Mouse (Mus musculus): ENCODE measurements at regions not wholly inside any gene's neighbourhood (a gene's known extent, or its start where the extent isn't known, plus 50 kb on each side); places are given as distances from the start of the nearest gene placed in this dataset.
A peak's percentile ranks its signal among the peaks of the same experiment; 100 is the strongest.

- H3K27ac ChIP-seq (ENCODE audit: control insufficient read depth, low read depth, low read length): no peak overlapping the region
- no peak overlapping the region for H3K9ac ChIP-seq (ENCODE audit: control insufficient read depth, low read depth, low read length, poor library complexity, severe bottlenecking)
- no peaks in the 10 kb centered on the region for H3K9me3 ChIP-seq (replicated peaks; ENCODE audit: insufficient read depth, low read length)
- no peak for DNase-seq (ENCODE audit: low read depth, low spot score)
- no peaks in the 10 kb centered on the region for H3K36me3 ChIP-seq (ENCODE audit: control insufficient read depth in 1 of 2, insufficient read depth in 2 of 2, low read length in 2 of 2)
- H3K27me3 ChIP-seq (ENCODE audit: control insufficient read depth in 1 of 2, insufficient read depth in 2 of 2, low read length in 2 of 2): peaks cover 2 to 8% of the 10 kb centered on the region in 2 experiments
- no peaks in the 10 kb centered on the region for H3K79me2 ChIP-seq (ENCODE audit: control insufficient read depth, insufficient read depth, low read length, poor library complexity)
- no peak for TF ChIP-seq ZC3H11A (IDR thresholded peaks at IDR 0.05; ENCODE audit: low read depth, low read length)
- TF ChIP-seq USF2 (IDR thresholded peaks at IDR 0.05; ENCODE audit: borderline replicate concordance in 1 of 2, insufficient read depth in 1 of 2, low read depth in 1 of 2, low read length in 2 of 2): no peak
- TF ChIP-seq RAD21 (IDR thresholded peaks at IDR 0.05; ENCODE audit: low read depth, low read length): no peak
- TF ChIP-seq JUND (IDR thresholded peaks at IDR 0.05; ENCODE audit: low read depth, low read length): no peak
- TF ChIP-seq NRF1 (IDR thresholded peaks at IDR 0.05; ENCODE audit: insufficient read depth, low read depth, low read length, poor library complexity, severe bottlenecking): no peak
- TF ChIP-seq GATA1 (IDR thresholded peaks at IDR 0.05; ENCODE audit: low read depth, low read length): no peak
- TF ChIP-seq SMC3 (IDR thresholded peaks at IDR 0.05; ENCODE audit: low read depth, low read length): no peak
- no peak for TF ChIP-seq GABPA (IDR thresholded peaks at IDR 0.05; ENCODE audit: low read depth, low read length)
- no peak for TF ChIP-seq RCOR1 (IDR thresholded peaks at IDR 0.05; ENCODE audit: low read depth, low read length)
- no peak for TF ChIP-seq MAZ (IDR thresholded peaks at IDR 0.05; ENCODE audit: low read depth, low read length)
- TF ChIP-seq MYB (IDR thresholded peaks at IDR 0.05; ENCODE audit: low read depth, low read length): no peak
- H3K4me1 ChIP-seq (ENCODE audit: control insufficient read depth in 1 of 2, insufficient read depth in 2 of 2, low read length in 2 of 2): no peaks in the 10 kb centered on the region
- H3K4me3 ChIP-seq (ENCODE audit: control insufficient read depth in 1 of 2, insufficient read depth in 1 of 2, low read depth in 2 of 2, low read length in 2 of 2): peak overlapping the region in 1 of 2 experiments; percentile 15; a peak in 1 of 4 replicates
These were observed 137.8 kb upstream of the Gm12830 start for GRCm38 (mm10) chr4:114683696-114684095.

GRCm38 (mm10) chr4:114684844-114685382 lies 136.6 kb upstream of the Gm12830 start:
- H3K9me3 ChIP-seq (replicated peaks; ENCODE audit: insufficient read depth, low read length): no peaks in the 10 kb centered on the region
- peaks cover 2 to 6% of the 10 kb centered on the region in 2 experiments for H3K27me3 ChIP-seq (ENCODE audit: control insufficient read depth in 1 of 2, insufficient read depth in 2 of 2, low read length in 2 of 2)
- TF ChIP-seq SIN3A (IDR thresholded peaks at IDR 0.05; ENCODE audit: low read length) (no peak), MYC (IDR thresholded peaks at IDR 0.05; ENCODE audit: low read depth, low read length) (no peak), POLR2AphosphoS2 (IDR thresholded peaks at IDR 0.05; ENCODE audit: low read length) (no peak), SMC3 (IDR thresholded peaks at IDR 0.05; ENCODE audit: low read depth, low read length) (no peak), JUND (IDR thresholded peaks at IDR 0.05; ENCODE audit: low read depth, low read length) (no peak), ZMIZ1 (IDR thresholded peaks at IDR 0.05; ENCODE audit: low read depth, low read length) (no peak), CTCF (IDR thresholded peaks at IDR 0.05 in 2 of 3, conservative IDR thresholded peaks at IDR 0.05 in 1 of 3; ENCODE audit: control insufficient read depth in 1 of 3, insufficient read depth in 1 of 3, low read depth in 2 of 3, low read length in 3 of 3, poor library complexity in 1 of 3, severe bottlenecking in 1 of 3) (no peak), ELF1 (IDR thresholded peaks at IDR 0.05; ENCODE audit: low read depth, low read length) (no peak), TAL1 (IDR thresholded peaks at IDR 0.05; ENCODE audit: low read length) (no peak), MEF2A (IDR thresholded peaks at IDR 0.05; ENCODE audit: extremely low read depth, insufficient replicate concordance, low read depth, low read length, poor library complexity, severe bottlenecking) (no peak), TCF12 (IDR thresholded peaks at IDR 0.05; ENCODE audit: low read depth, low read length) (no peak), CHD1 (IDR thresholded peaks at IDR 0.05; ENCODE audit: low read depth, low read length) (no peak)

More at GRCm38 (mm10) chr4:114684844-114685382, 136.6 kb upstream of the Gm12830 start:
- Histone ChIP-seq H3K4me3 (ENCODE audit: control insufficient read depth in 1 of 2, insufficient read depth in 1 of 2, low read depth in 2 of 2, low read length in 2 of 2) (no peak overlapping the region), H3K36me3 (ENCODE audit: control insufficient read depth in 1 of 2, insufficient read depth in 2 of 2, low read length in 2 of 2) (no peaks in the 10 kb centered on the region), H3K9ac (ENCODE audit: control insufficient read depth, low read depth, low read length, poor library complexity, severe bottlenecking) (no peak overlapping the region), H3K79me2 (ENCODE audit: control insufficient read depth, insufficient read depth, low read length, poor library complexity) (no peaks in the 10 kb centered on the region), H3K4me1 (ENCODE audit: control insufficient read depth in 1 of 2, insufficient read depth in 2 of 2, low read length in 2 of 2) (no peaks in the 10 kb centered on the region), H3K27ac (ENCODE audit: control insufficient read depth, low read depth, low read length) (no peak overlapping the region)
- DNase-seq (ENCODE audit: low read depth, low spot score): no peak

Measured in MEL (cell line).